Mouse (Mus musculus) thymus, adult 2 months (tissue): ENCODE measurements at regions not wholly inside any gene's neighbourhood (a gene's known extent, or its start where the extent isn't known, plus 50 kb on each side); places are given as distances from the start of the nearest gene placed in this dataset.

Source experiments
- CTCF ChIP-seq: fragments of 200-500 bp; IDR thresholded peaks from 2 replicates; pipeline ENCODE4 v1.5.1; 2012; ENCODE audit warnings: mild to moderate bottlenecking, control low read depth, low read length, moderate library complexity, borderline replicate concordance; ENCODE audit not compliant: control insufficient read depth, poor library complexity, insufficient read depth; ENCODE audit errors: extremely low read depth
- POLR2A ChIP-seq: fragments of 200-500 bp; IDR thresholded peaks from 2 replicates; pipeline ENCODE4 v1.6.1; 2012; ENCODE audit warnings: mild to moderate bottlenecking, low read length, control low read depth, moderate library complexity; ENCODE audit not compliant: control insufficient read depth, poor library complexity, insufficient read depth; ENCODE audit errors: extremely low read depth

DNA sequence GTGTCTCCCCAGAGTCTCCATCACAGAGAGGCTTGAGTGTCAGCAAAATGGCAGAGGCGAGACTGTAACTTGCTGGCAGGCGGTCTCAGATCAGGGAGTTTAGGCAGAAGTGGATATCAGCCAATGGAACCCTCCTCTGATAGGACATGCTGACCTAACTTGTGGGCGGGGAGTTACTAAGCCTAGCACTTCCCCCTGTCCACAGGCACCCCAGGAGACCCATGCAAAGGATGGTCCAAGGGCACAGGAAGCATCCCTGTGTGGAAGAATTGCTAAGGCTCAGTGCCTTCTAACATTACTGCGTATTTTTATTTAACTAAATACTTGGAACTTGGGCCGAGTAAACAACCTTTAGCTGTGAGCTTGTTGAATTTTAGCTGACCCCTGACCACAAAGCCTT, 54.7 kb upstream of the Znrf2 start:
- no peak for TF ChIP-seq CTCF
- no peak for TF ChIP-seq POLR2A
